Mouse (Mus musculus): ENCODE measurements around the gene Hoxb1. TPM values are rescaled to one million over a fixed set of nuclear protein-coding genes. Genes with fewer than 3 reads are reported as not detected.

Gene Hoxb1
- total RNA-seq (2021): not detected
- long read RNA-seq, experiment 1: 0 reads
- long read RNA-seq, experiment 2: 0 reads

- no peak for DNase-seq
Measured at GRCm38 (mm10) chr11:96365441-96366091, at the start of gene Hoxb1. Gene Hoxb1, plus strand, starts transcription at chr11:96365752.

- DNase-seq: no peak
Measured at GRCm38 (mm10) chr11:96316696-96317607, 48.6 kb upstream of the Hoxb1 start.

DNA sequence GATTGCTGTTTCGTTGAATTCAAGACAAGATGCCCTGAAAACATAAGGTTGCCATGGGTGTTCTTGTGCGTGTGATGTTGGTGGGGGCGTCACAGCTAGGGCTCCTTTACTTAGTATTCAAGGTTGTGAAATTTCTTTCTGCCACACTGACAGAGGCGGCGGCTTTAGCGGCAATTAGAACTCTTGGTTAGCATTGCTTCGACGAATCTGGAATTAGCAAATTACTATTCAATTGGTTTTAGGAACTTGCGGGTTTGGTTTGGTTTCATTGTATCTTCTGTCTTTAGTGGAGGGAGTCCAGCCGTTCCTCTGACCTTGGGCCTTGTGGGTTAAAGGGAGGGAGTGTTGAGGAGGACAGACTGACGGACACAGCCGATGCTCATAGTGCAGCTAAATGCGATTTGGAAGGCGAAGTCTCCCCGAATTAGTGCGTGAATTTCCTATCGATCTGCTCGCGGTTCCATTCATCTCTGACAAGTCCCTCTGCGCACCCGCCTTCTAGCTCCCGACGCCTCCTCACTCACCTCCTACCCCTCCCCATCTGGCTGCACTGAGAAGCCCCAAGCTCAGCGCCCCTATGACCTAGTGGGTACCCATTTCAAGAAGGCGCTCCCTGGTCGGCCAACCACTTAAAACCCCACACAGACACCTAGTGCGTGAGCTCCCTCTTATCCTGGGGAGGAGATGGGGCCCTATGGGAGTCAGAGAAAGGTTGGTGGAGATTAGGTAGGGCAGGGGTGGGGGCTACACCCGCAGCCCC is 47.8 kb upstream of the Hoxb1 start, which contains the start of gene Hoxb4:
Gene Hoxb4 (plus strand): TSS at position 660 of the 760 bp plus-strand sequence.
- DNase-seq: peak; percentile 47

DNA sequence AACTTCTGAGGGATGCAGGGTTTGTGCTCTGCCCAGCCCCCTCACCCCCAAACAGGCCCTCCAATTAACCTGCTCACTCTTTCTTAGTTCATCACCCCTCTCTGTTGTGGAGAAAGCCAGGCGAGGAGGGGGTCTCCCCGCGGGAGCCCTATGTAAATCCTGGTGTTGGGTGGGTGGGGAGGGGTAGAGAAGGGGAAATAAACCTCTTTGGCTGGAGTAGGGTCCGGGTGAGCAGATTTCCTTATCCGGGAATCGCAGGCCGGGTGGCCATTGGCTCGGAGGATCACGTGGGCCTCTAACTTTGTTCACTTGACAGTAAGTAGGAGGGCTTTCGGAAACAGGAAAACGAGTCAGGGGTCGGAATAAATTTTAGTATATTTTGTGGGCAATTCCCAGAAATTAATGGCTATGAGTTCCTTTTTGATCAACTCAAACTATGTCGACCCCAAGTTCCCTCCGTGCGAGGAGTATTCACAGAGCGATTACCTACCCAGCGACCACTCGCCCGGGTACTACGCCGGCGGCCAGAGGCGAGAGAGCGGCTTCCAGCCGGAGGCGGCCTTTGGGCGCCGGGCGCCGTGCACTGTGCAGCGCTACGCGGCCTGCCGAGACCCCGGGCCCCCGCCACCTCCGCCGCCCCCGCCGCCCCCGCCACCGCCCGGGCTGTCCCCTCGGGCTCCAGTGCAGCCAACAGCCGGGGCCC is 47.0 kb upstream of the Hoxb1 start:
- peak; percentile 89 for DNase-seq

GRCm38 (mm10) chr11:96319071-96319902 is 46.3 kb upstream of the Hoxb1 start:
- peak; percentile 67 for DNase-seq

DNA sequence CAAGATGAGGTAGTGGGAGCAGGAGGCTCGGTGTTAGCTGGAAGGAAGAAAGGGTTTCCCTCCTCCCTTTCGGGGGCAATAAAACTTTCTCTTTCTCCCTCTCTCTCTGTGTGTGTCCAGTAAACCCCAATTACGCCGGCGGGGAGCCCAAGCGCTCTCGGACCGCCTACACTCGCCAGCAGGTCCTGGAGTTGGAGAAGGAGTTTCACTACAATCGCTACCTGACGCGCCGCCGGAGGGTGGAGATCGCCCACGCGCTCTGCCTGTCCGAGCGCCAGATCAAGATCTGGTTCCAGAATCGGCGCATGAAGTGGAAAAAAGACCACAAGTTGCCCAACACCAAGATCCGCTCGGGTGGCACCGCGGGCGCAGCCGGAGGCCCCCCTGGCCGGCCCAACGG is 45.6 kb upstream of the Hoxb1 start:
- DNase-seq: peak; percentile 72

DNA sequence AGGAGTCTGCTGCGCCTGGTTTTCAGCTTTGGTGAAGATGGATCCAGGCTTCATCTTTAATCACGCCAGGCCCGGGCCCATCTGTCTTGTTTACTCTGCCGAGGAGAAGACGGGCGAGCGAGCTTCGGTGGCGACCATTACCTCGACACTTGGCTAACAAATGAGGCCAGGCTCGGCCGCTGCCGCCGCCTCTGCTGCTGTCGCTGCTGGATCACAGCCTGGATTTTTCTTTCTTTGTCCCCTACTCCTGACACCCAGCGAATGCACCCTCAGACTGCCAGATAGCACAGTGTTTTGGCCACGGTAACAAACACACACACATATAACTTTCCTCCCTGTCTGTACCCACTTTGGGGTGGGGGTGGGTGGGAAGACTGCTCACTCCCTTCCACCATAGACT is 44.9 kb upstream of the Hoxb1 start:
- DNase-seq: peak; percentile 60

- peak; percentile 48 for DNase-seq
Measured at GRCm38 (mm10) chr11:96321846-96322245, 43.7 kb upstream of the Hoxb1 start.

DNA sequence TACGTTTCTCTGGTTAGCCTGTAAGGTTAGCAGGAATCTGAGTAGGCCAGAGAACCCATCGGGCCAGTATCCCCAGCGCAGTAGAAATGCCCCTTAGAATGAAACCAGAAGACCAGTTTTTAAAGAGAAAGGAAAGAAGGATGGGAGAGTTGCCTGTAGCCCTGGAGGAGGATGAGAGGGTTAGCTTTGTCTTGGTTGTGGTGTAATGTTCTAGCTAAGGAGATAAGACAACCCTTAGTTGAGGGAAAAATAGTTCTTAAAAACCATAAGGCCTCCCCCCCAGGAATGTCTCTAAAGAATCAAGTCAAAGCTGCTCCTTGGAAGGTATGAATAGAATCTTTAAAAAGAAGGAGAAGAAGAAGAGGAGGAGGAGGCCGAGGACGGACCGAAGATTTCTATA is 42.8 kb upstream of the Hoxb1 start:
- DNase-seq: no peak

GRCm38 (mm10) chr11:96323154-96323553 is 42.4 kb upstream of the Hoxb1 start, which contains the start of gene Hoxb3:
Gene Hoxb3, plus strand, starts transcription at chr11:96323326.
- no peak for DNase-seq

- DNase-seq: peak; percentile 46
Measured at GRCm38 (mm10) chr11:96324125-96324524, 41.4 kb upstream of the Hoxb1 start.

DNA sequence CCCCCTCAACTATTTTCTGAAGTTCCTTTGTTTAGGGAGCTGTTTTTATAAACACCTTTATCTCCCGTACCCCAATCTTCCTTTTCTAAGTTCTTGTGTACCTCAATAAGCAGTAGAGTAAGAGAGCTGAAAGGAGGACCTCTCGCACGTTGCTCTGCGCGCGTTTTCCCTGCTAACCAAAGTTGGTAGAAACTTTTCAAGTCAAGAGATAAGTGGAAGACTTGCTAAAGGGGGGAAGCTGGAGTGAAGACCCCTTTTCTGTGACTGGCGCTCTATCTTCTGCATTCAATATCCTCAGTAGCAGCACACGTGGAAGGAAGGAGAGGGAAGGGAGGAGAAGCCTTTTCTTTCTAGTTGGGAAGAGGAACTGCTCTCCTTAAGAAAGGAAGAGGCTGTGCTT is 40.6 kb upstream of the Hoxb1 start:
- no peak for DNase-seq

- DNase-seq: peak; percentile 43
Measured at GRCm38 (mm10) chr11:96325747-96326212, 39.8 kb upstream of the Hoxb1 start.

DNA sequence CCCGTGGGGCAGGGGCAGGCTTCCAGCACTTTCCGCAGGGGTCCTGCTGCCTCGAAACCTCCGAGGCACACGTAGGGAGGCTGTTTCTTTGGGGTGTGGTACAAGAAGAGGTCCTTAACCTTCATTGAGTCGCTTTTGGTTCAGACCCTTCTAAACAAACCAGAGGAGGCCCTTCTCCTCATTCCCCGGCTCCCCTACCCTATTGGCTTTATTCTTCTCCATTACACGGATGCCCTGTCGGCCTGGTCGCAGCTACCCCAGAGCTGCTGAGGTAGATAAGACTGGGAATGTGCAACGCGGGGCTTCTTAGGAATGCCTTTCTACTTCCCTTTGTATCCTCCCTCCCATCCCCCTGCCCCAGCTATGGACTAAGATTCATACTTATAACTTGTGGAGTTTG is 38.8 kb upstream of the Hoxb1 start:
- no peak for DNase-seq

DNA sequence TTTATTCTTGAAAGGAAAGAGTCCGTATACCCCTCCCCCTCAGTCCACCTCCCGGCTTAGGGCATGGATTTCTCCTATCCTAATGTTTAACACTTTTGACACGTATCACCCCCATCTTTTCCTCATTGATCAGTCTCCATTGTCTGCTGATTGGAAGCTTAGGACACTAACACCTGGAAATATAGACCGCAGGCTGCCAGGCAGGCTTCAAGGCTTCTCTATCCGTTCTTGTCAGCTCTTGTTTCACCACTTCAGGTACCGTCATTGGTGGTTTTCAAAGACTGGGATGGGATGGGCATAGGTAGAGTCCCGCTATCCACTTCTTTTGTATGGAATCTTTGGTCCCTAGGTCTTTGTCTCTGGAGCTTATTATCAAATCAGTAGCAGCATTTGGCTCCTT is 38.4 kb upstream of the Hoxb1 start:
- DNase-seq: no peak

DNA sequence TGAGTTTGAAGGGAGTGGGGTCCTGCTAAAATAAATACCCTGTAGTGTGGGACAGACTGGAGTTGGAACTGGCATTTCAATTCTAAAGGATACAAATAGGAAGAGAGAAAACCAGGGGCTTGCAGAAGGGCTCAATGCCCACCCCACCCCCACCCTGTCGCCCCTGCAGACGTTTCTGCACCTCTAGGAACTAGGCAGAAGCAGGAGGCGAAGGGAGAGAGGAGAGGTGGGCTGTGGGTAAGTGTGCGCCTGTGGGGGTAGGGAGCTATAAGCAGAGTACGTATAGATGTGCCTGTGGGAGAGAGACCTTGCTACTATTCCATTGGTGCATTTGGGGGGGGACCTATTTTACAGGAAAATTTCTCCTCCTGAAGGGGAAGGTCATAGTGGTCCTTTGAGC is 37.8 kb upstream of the Hoxb1 start:
- DNase-seq: no peak

- DNase-seq: no peak
Measured at GRCm38 (mm10) chr11:96328605-96329004, 36.9 kb upstream of the Hoxb1 start.

- no peak for DNase-seq
Measured at GRCm38 (mm10) chr11:96332105-96332504, 33.4 kb upstream of the Hoxb1 start.

DNA sequence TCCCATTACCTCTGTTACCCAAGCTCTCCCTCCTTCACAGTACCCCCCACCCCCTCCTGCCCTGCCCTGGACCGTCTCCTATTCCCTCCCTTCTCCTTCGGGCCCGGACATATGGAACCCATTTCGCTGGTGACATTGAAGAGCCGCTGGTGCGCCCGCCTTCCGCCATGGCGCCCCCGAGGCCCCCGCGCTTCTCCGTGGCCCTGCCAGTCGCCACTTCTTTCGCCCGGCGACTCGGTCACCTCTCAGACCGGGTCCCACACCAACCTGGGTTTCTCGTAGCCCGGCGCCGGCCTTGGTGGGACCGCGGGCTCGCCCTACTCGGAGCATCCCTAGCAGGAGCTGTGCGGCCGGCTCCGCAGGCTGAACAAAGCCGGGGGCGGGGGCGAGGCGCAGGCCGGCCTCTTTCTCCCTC is 32.9 kb upstream of the Hoxb1 start:
- no peak for DNase-seq

- no peak for DNase-seq
Measured at GRCm38 (mm10) chr11:96333241-96334001, 32.1 kb upstream of the Hoxb1 start.

Data from adrenal gland, postnatal 10 days (tissue).